Mouse (Mus musculus) heart, embryonic 16.5 days (tissue): Measurements from ENCODE around the gene Ramp3. TPM values are rescaled to one million over a fixed set of nuclear protein-coding genes. Genes with fewer than 3 reads are reported as not detected.
"Not testable (repeated sequence)": the region's sequence is repeated elsewhere in the genome, so short reads cannot be mapped to it uniquely, and the experiment has no call there.

Experiments used
- ATAC-seq: fragments of 200-750 bp; cut with Nextera tagmentation; replicated peaks from 2 replicates; pipeline ENCODE4 v1.8.0; 2017; ENCODE audit warnings: moderate number of reproducible peaks; ENCODE audit not compliant: insufficient read depth, low FRiP score; ENCODE audit errors: extremely low read depth
- H3K27ac ChIP-seq: fragments of 300-500 bp; sonication (generic); 2 replicates; pipeline ENCODE4 v1.5.1; 2014; ENCODE audit warnings: mild to moderate bottlenecking, low read length, control low read depth, moderate library complexity
- H3K27me3 ChIP-seq: fragments of 300-500 bp; sonication (generic); 2 replicates; pipeline ENCODE4 v1.6.1; 2014; ENCODE audit warnings: low read length, mixed read lengths; ENCODE audit not compliant: control insufficient read depth, insufficient read depth
- H3K36me3 ChIP-seq: fragments of 300-500 bp; sonication (generic); 2 replicates; pipeline ENCODE4 v1.6.1; 2014; ENCODE audit not compliant: control insufficient read depth, insufficient read depth
- H3K4me1 ChIP-seq: fragments of 300-500 bp; sonication (generic); 2 replicates; pipeline ENCODE4 v1.6.1; 2014; ENCODE audit warnings: low read length, mixed read lengths; ENCODE audit not compliant: control insufficient read depth, insufficient read depth
- H3K4me2 ChIP-seq: fragments of 300-500 bp; sonication (generic); 2 replicates; pipeline ENCODE4 v1.6.1; 2014; ENCODE audit warnings: low read depth, mild to moderate bottlenecking, control low read depth, low read length
- H3K4me3 ChIP-seq: fragments of 300-500 bp; sonication (generic); 2 replicates; pipeline ENCODE4 v1.5.1; 2014; ENCODE audit warnings: mild to moderate bottlenecking, control low read depth, low read length
- H3K9ac ChIP-seq: fragments of 300-500 bp; sonication (generic); 2 replicates; pipeline ENCODE4 v1.6.1; 2014; ENCODE audit warnings: low read length, control low read depth
- H3K9me3 ChIP-seq: fragments of 300-500 bp; sonication (generic); replicated peaks from 2 replicates; pipeline ENCODE4 v1.6.1; 2016; ENCODE audit warnings: low read length; ENCODE audit not compliant: control insufficient read depth
- WGBS: fragments of 180-500 bp; shearing (Covaris S2); extraction: QIAGEN DNeasy Blood & Tissue Kit; methylation state at CpG from one replicate; pipeline ENCODE4 v1.1.7; 2014; 5-methylcytosine and 5-hydroxymethylcytosine counted together
- polyA plus RNA-seq: library from polyadenylated mRNA; unstranded; fragments of >200 nt; fragmentation: Nextera tagmentation; extraction: Ambion mirVana; gene quantifications from 2 replicates; pipeline ENCODE4 v1.2.1, GENCODE M21; 2015

Gene Ramp3
- polyA plus RNA-seq, 1 experiment from 2014 or later, result 5.9 TPM

DNA sequence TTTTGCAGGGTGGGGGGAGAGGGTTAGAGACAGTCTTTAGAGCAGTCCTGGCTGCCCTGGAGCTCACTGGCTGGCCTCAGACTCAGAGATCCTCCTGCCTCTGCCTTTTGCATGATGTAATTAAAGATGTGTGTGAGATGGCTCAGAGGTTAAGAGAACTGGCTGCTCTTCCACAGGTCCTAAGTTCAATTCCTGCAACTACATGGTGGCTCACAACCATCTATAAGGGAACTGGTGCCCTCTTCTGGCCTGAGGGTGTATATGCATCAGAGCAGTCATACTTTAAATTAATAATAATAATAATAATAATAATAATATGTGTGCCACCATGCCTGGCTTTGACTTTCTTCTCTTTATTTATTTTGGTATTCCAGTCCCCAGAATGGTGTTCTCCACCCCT, 28.7 kb upstream of the Ramp3 start:
- Histone ChIP-seq H3K9ac (no peak overlapping the region), H3K27ac (no peak overlapping the region), H3K36me3 (no peaks in the 10 kb centered on the region), H3K27me3 (no peaks in the 10 kb centered on the region), H3K4me1 (peaks cover 7% of the 10 kb centered on the region), H3K4me3 (no peak overlapping the region), H3K9me3 (no peaks in the 10 kb centered on the region), H3K4me2 (no peak overlapping the region)
- ATAC-seq, result no peak

GRCm38 (mm10) chr11:6636150-6636549, 22.2 kb upstream of the Ramp3 start:
- Histone ChIP-seq H3K9ac (no peak overlapping the region), H3K4me2 (no peak overlapping the region), H3K9me3 (no peaks in the 10 kb centered on the region), H3K36me3 (no peaks in the 10 kb centered on the region), H3K27me3 (no peaks in the 10 kb centered on the region), H3K4me3 (no peak overlapping the region), H3K4me1 (no peaks in the 10 kb centered on the region), H3K27ac (no peak overlapping the region)
- WGBS, result 68% methylated on average over 8 of the region's 8 CpGs
- ATAC-seq, result no peak

GRCm38 (mm10) chr11:6638537-6638936, 19.8 kb upstream of the Ramp3 start, which contains the start of gene Wap:
Gene Wap, minus strand, starts transcription at chr11:6638637.
- no peaks in the 10 kb centered on the region for H3K27me3 ChIP-seq
- no peaks in the 10 kb centered on the region for H3K9me3 ChIP-seq
- no peaks in the 10 kb centered on the region for H3K36me3 ChIP-seq
- no peak within 1 kb of the TSS for H3K9ac ChIP-seq
- H3K27ac ChIP-seq, result no peak within 1 kb of the TSS
- 87% methylated on average over 4 of the region's 4 CpGs for WGBS
- H3K4me2 ChIP-seq, result no peak within 1 kb of the TSS
- H3K4me3 ChIP-seq, result no peak within 1 kb of the TSS
- no peak for ATAC-seq
- no peaks in the 10 kb centered on the region for H3K4me1 ChIP-seq

DNA sequence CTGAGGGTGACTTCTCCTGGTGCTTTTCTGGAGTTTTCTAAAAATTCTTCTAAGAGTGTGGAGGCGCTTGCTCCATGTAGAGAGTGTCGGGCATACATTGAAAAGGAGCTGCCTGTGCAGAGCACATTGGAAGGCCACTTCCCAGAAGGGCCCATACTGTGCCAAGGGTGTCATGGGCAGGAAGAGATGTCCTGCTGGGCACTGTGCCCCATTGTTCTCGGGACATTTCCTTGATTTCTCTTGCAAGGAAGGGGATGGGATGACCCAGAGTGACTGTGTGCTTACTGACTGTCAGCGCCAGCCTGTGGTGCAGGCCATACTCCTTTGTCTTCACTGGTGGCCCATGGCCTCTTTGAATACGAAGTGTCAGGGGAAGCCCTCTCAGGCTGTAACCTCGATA, 19.2 kb upstream of the Ramp3 start:
- Histone ChIP-seq H3K4me3 (no peak overlapping the region), H3K36me3 (no peaks in the 10 kb centered on the region), H3K4me2 (no peak overlapping the region), H3K9me3 (no peaks in the 10 kb centered on the region), H3K4me1 (no peaks in the 10 kb centered on the region), H3K9ac (no peak overlapping the region), H3K27me3 (no peaks in the 10 kb centered on the region), H3K27ac (no peak overlapping the region)
- 70% methylated on average over 6 of the region's 6 CpGs for WGBS
- no peak for ATAC-seq

DNA sequence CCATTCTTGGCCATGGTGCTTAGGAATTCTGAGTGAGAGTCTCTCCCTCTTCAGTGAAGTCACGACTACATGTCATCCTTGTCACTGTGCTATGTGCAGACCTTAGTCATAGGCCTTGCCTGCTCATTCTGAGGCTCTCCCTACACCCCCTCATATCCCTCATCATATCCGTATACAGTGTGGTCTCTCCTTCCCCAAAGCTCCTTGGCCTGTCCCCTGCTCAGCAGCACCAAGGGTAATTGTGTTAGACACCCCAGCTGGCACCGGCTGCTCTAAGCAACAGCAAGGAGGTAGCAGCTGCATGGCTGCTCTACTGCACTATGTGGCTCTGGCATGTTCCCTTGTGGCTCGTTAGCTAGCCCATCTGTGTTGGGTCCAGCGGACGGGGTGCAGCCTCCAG, 13.8 kb upstream of the Ramp3 start:
- Histone ChIP-seq H3K4me1 (no peaks in the 10 kb centered on the region), H3K27me3 (no peaks in the 10 kb centered on the region), H3K36me3 (no peaks in the 10 kb centered on the region), H3K4me2 (no peak overlapping the region), H3K27ac (no peak overlapping the region), H3K9ac (no peak overlapping the region), H3K4me3 (no peak overlapping the region), H3K9me3 (no peaks in the 10 kb centered on the region)
- ATAC-seq, result no peak
- WGBS, result 79% methylated on average over 6 of the region's 6 CpGs

DNA sequence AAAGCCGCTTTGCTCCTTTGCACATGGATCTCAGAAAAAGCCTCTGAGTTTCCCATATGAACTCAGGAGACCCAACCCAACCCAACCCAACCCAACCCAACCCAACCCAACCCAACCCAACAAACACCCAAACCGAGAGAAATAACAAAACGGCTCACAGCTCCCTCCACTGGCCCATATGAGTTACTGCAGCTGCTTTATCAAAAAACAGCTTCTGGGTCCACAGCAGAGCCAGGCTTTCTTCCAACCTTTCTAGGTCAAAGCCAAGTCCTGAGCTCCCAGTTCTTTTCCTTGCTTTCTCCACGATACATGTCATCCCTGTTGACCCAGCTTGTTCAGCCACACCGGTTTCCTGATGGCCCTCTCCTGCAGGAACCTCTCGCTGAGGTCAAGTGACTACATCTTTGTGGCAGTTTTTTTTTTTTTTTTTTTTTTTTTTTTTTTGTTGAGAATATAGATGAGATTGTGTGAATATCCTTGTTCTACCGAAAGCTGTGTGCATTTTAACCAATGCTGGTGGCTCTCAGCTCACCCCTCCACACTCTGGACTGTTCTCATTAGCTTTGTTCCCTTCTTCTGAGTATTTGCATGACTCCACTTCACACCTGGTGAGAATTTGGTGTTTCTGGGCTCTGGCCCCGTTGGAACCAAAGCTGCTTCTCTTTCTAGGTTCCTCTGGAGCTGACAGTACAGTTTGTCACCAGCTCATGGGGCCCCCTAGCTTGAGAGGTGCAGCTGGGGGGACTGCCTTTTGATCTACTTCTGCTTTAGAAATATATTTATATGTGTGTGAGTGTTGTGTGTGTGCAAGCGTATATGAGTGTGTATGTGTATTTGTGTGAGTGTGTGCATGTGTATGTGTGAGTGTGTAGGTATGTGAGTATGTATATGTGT, 10.2 kb upstream of the Ramp3 start:
- Histone ChIP-seq H3K9me3 (no peaks in the 10 kb centered on the region), H3K27me3 (no peaks in the 10 kb centered on the region), H3K36me3 (no peaks in the 10 kb centered on the region), H3K27ac (no peak overlapping the region), H3K4me1 (no peaks in the 10 kb centered on the region), H3K4me3 (no peak overlapping the region), H3K4me2 (no peak overlapping the region), H3K9ac (no peak overlapping the region)
- 51% methylated on average over 9 of the region's 9 CpGs for WGBS
- no peak for ATAC-seq

DNA sequence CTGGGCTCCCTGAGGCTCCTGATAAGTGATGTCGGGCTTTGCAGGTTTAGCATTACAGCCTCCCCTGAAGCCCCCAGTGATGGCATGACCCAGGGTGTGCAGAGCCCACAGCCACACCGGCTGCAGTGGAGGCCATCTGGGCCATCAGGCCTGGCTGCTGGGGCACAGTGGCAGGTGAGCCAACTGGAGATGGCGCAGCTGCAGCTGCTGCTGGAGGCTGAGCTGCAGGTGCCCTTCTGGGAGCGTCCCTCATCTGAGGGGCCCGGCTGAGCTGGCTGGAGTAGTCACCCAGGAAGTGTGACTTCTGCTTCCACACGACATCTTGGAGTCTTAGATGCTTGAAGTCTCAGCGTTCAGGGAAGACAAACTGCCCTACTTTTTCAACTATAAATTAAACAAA, 7.8 kb upstream of the Ramp3 start:
- Histone ChIP-seq H3K4me3 (no peak overlapping the region), H3K4me1 (no peaks in the 10 kb centered on the region), H3K27ac (no peak overlapping the region), H3K4me2 (no peak overlapping the region), H3K36me3 (no peaks in the 10 kb centered on the region), H3K27me3 (peaks cover 2% of the 10 kb centered on the region; the same call in 1 of the 2 replicates), H3K9ac (no peak overlapping the region), H3K9me3 (no peaks in the 10 kb centered on the region)
- 0 out of 2 replicates have a peak, but pooled peaks have one; percentile 31 for ATAC-seq
- WGBS, result 52% methylated on average over 7 of the region's 7 CpGs

DNA sequence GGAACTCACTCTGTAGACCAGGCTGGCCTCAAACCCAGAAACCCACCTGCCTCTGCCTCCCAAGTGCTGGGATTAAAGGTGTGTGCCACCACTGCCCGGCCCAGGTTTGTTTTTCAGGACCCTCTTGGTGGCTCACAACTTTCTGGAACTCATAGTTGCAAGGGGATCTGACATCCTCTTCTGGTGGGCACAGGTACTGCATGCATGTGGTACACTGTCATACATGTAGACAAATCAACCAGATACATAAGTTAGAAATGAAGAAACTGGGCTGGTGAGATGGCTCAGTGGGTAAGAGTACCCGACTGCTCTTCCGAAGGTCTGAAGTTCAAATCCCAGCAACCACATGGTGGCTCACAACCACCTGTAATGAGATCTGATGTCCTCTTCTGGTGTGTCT, 5.3 kb upstream of the Ramp3 start:
- not testable (repeated sequence) for H3K27ac ChIP-seq, H3K4me1 ChIP-seq, H3K27me3 ChIP-seq, ATAC-seq, H3K9ac ChIP-seq, H3K36me3 ChIP-seq, H3K9me3 ChIP-seq, H3K4me2 ChIP-seq, H3K4me3 ChIP-seq
- 71% methylated on average over 3 of the region's 3 CpGs for WGBS

DNA sequence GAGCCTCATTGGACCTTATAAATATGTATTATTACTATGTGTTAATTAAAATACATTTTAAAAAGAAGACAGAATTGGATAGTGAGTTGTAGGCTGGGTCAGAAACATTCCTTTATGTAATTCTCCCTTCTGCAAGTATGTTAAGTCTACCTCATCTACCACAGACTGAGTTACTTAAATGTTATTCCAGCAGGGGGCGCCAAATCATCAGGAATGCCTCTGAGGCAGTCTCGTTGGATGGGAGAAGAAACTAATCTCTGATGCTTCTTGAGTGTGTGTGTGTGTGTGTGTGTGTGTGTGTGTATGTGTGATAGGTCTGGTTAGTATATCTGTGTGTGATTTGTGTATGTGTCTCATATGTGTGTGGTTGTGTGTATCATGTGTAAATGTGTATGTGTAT, 3.4 kb upstream of the Ramp3 start:
- H3K27me3 ChIP-seq, result peaks cover 9% of the 10 kb centered on the region
- 0% methylated on average over 2 of the region's 2 CpGs for WGBS
- ATAC-seq, result peak; percentile 46; the same call in 1 of the 2 replicates

More for the DNA sequence above, 3.4 kb upstream of the Ramp3 start:
- no peak overlapping the region for H3K4me2 ChIP-seq
- no peaks in the 10 kb centered on the region for H3K36me3 ChIP-seq
- H3K9me3 ChIP-seq, result no peaks in the 10 kb centered on the region
- no peak overlapping the region for H3K27ac ChIP-seq
- no peak overlapping the region for H3K9ac ChIP-seq
- H3K4me3 ChIP-seq, result no peak overlapping the region
- H3K4me1 ChIP-seq, result 0 out of 2 replicates have a peak, but pooled peaks cover 2% of the 10 kb centered on the region
